Mouse (Mus musculus): ENCODE results near the gene Krtap9-3. TPM values are rescaled to one million over a fixed set of nuclear protein-coding genes. Genes with fewer than 3 reads are reported as not detected.

The Krtap9-3 gene
- polyA plus RNA-seq, 1 experiment, result not detected

- Histone ChIP-seq H3K27ac (ENCODE audit: insufficient read depth, low read depth, low read length) (no peak within 1 kb of the TSS), H3K4me3 (ENCODE audit: low read depth, low read length) (no peak within 1 kb of the TSS), H3K27me3 (ENCODE audit: control insufficient read depth, insufficient read depth, low read length) (no peaks in the 10 kb centered on the region), H3K4me1 (ENCODE audit: control insufficient read depth, insufficient read depth, insufficient read length, low read length) (peaks cover 2% of the 10 kb centered on the region; the same call in 1 of the 2 replicates), H3K36me3 (ENCODE audit: control insufficient read depth, insufficient read depth, low read length) (no peaks in the 10 kb centered on the region)
- WGBS, result 63% methylated on average over 4 of the region's 4 CpGs
- TF ChIP-seq POLR2A (IDR thresholded peaks at IDR 0.05; ENCODE audit: low read depth, low read length) (no peak), CTCF (IDR thresholded peaks at IDR 0.05; ENCODE audit: extremely low read depth, insufficient read length, insufficient replicate concordance, low read depth, low read length) (no peak)
Measured at GRCm38 (mm10) chr11:99550765-99551164, 47.1 kb downstream of the Krtap9-3 start, which contains the start of gene Krtap3-3. Gene Krtap3-3, minus strand, starts transcription at chr11:99550865.

- TF ChIP-seq CTCF (IDR thresholded peaks at IDR 0.05; ENCODE audit: extremely low read depth, insufficient read length, insufficient replicate concordance, low read depth, low read length) (no peak), POLR2A (IDR thresholded peaks at IDR 0.05; ENCODE audit: low read depth, low read length) (no peak)
- H3K4me3 ChIP-seq (ENCODE audit: low read depth, low read length), result no peak overlapping the region
- H3K4me1 ChIP-seq (ENCODE audit: control insufficient read depth, insufficient read depth, insufficient read length, low read length), result no peaks in the 10 kb centered on the region
- no peaks in the 10 kb centered on the region for H3K36me3 ChIP-seq (ENCODE audit: control insufficient read depth, insufficient read depth, low read length)
- no peak overlapping the region for H3K27ac ChIP-seq (ENCODE audit: insufficient read depth, low read depth, low read length)
- H3K27me3 ChIP-seq (ENCODE audit: control insufficient read depth, insufficient read depth, low read length), result no peaks in the 10 kb centered on the region
Measured at GRCm38 (mm10) chr11:99547892-99548291, 50.0 kb downstream of the Krtap9-3 start.

Other genes with a start within 250 kb of the Krtap9-3 start
- gene Krt27, start 247.0 kb downstream of the Krtap9-3 start, polyA plus RNA-seq (2012; rRNA removed), result not detected in 2 replicates
- gene Krt28, start 223.2 kb downstream of the Krtap9-3 start, polyA plus RNA-seq (2012; rRNA removed), result not detected in 2 replicates
- gene Krt10, start 208.7 kb downstream of the Krtap9-3 start, polyA plus RNA-seq (2012; rRNA removed), result 0.15 and 0.18 TPM in 2 replicates
- gene Krt12, start 175.8 kb downstream of the Krtap9-3 start, polyA plus RNA-seq (2012; rRNA removed), result 0.48 and 9.5 TPM in 2 replicates
- gene Krt20, start 160.0 kb downstream of the Krtap9-3 start, polyA plus RNA-seq (2012; rRNA removed), result 292 and 951 TPM in 2 replicates
- 4.4 and 7.4 TPM in 2 replicates for gene Krt23, start 105.0 kb downstream of the Krtap9-3 start, polyA plus RNA-seq (2012; rRNA removed)
- gene Krt39, start 76.8 kb downstream of the Krtap9-3 start, polyA plus RNA-seq (2012; rRNA removed), result not detected in 2 replicates
- not detected in 2 replicates for gene Krt40, start 54.9 kb downstream of the Krtap9-3 start, polyA plus RNA-seq (2012; rRNA removed)
- not detected in 2 replicates for gene Krtap3-3, start 47.2 kb downstream of the Krtap9-3 start, polyA plus RNA-seq (2012; rRNA removed)
- gene Krtap3-2, start 41.3 kb downstream of the Krtap9-3 start, polyA plus RNA-seq (2012; rRNA removed), result not detected in 2 replicates
- not detected in 2 replicates for gene Gm11939, start 38.6 kb downstream of the Krtap9-3 start, polyA plus RNA-seq (2012; rRNA removed)
- gene Krtap3-1, start 31.5 kb downstream of the Krtap9-3 start, polyA plus RNA-seq (2012; rRNA removed), result 0.47 and 2.7 TPM in 2 replicates
- not detected in 2 replicates for gene Krtap1-5, start 17.1 kb downstream of the Krtap9-3 start, polyA plus RNA-seq (2012; rRNA removed)
- not detected in 2 replicates for gene Krtap1-4, start 14.5 kb downstream of the Krtap9-3 start, polyA plus RNA-seq (2012; rRNA removed)
- gene Krtap1-3, start 6.8 kb downstream of the Krtap9-3 start, polyA plus RNA-seq (2012; rRNA removed), result not detected in 2 replicates
- gene Gm11938, start 5.2 kb upstream of the Krtap9-3 start, polyA plus RNA-seq (2012; rRNA removed), result 1.3 TPM in 1 of 2 replicates, not detected in the other
- not detected in 2 replicates for gene Gm11937, start 12.1 kb upstream of the Krtap9-3 start, polyA plus RNA-seq (2012; rRNA removed)
- gene Krtap2-4, start 16.7 kb upstream of the Krtap9-3 start, polyA plus RNA-seq (2012; rRNA removed), result 0.29 and 1.9 TPM in 2 replicates
- 1.9 TPM in 1 of 2 replicates, not detected in the other for gene Gm11562, start 22.3 kb upstream of the Krtap9-3 start, polyA plus RNA-seq (2012; rRNA removed)
- not detected in 2 replicates for gene Krtap4-1, start 30.1 kb upstream of the Krtap9-3 start, polyA plus RNA-seq (2012; rRNA removed)
- gene Krtap4-2, start 37.0 kb upstream of the Krtap9-3 start, polyA plus RNA-seq (2012; rRNA removed), result not detected in 2 replicates
- not detected in 2 replicates for gene Krtap4-7, start 46.0 kb upstream of the Krtap9-3 start, polyA plus RNA-seq (2012; rRNA removed)
- not detected in 2 replicates for gene Gm11555, start 52.1 kb upstream of the Krtap9-3 start, polyA plus RNA-seq (2012; rRNA removed)
- gene Gm11563, start 60.9 kb upstream of the Krtap9-3 start, polyA plus RNA-seq (2012; rRNA removed), result not detected in 2 replicates
- gene Krtap4-6, start 67.9 kb upstream of the Krtap9-3 start, polyA plus RNA-seq (2012; rRNA removed), result not detected in 2 replicates
- gene Gm14190, start 92.6 kb upstream of the Krtap9-3 start, polyA plus RNA-seq (2012; rRNA removed), result not detected in 2 replicates
- not detected in 2 replicates for gene Gm14180, start 136.2 kb upstream of the Krtap9-3 start, polyA plus RNA-seq (2012; rRNA removed)
- gene Gm11595, start 174.8 kb upstream of the Krtap9-3 start, polyA plus RNA-seq (2012; rRNA removed), result not detected in 2 replicates
- gene Krtap4-8, start 182.6 kb upstream of the Krtap9-3 start, polyA plus RNA-seq (2012; rRNA removed), result not detected in 2 replicates
- not detected in 2 replicates for gene Krtap4-9, start 187.1 kb upstream of the Krtap9-3 start, polyA plus RNA-seq (2012; rRNA removed)
- not detected in 2 replicates for gene Gm11596, start 195.4 kb upstream of the Krtap9-3 start, polyA plus RNA-seq (2012; rRNA removed)
- gene Gm11569, start 200.8 kb upstream of the Krtap9-3 start, polyA plus RNA-seq (2012; rRNA removed), result not detected in 2 replicates
- gene Gm11554, start 206.3 kb upstream of the Krtap9-3 start, polyA plus RNA-seq (2012; rRNA removed), result not detected in 2 replicates
- not detected in 2 replicates for gene Krtap4-13, start 211.8 kb upstream of the Krtap9-3 start, polyA plus RNA-seq (2012; rRNA removed)
- gene Gm11564, start 217.6 kb upstream of the Krtap9-3 start, polyA plus RNA-seq (2012; rRNA removed), result not detected in 2 replicates
- not detected in 2 replicates for gene 2300003K06Rik, start 240.0 kb upstream of the Krtap9-3 start, polyA plus RNA-seq (2012; rRNA removed)